Mouse (Mus musculus): ENCODE results near the gene Rnf213.
A peak's percentile ranks its signal among the peaks of the same experiment; 100 is the strongest.

The Rnf213 gene

DNA sequence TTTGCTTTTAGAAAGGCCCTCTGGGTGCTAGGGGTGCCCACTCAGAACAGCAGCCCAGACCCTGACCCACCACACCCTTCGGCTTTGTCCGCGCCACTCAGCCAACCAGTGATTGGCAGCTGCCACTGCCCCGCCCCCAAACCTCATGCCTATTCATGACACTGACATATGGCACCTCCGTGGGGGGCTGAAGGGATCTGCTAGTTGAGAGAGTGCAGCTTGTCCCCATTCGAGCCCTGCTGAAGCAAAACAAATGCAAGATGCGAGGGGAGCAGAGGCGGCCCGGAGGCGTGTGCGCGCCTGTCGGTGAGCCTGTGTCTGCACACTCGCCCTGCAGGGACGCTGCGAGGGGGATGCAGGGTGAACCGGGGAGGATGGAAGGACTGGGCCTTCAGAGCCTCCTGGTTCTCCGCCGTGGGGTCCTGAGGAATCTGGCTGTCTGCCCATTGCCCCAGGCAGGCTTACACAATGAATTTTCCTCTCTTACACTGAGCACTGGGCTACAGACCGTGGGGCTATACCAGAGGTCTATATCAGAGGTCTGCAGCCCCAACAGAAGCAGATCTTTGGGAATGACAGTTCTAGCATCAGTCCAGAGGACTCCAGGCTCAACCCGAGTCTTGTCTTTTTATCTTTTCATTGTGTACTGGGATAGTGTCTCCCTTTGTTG, 122.2 kb downstream of the Rnf213 start:
- peak; percentile 97 for DNase-seq (ENCODE audit: low read depth, low spot score)

GRCm38 (mm10) chr11:119515823-119516676, 123.2 kb downstream of the Rnf213 start:
- peak; percentile 86 for DNase-seq (ENCODE audit: low read depth, low spot score)

DNA sequence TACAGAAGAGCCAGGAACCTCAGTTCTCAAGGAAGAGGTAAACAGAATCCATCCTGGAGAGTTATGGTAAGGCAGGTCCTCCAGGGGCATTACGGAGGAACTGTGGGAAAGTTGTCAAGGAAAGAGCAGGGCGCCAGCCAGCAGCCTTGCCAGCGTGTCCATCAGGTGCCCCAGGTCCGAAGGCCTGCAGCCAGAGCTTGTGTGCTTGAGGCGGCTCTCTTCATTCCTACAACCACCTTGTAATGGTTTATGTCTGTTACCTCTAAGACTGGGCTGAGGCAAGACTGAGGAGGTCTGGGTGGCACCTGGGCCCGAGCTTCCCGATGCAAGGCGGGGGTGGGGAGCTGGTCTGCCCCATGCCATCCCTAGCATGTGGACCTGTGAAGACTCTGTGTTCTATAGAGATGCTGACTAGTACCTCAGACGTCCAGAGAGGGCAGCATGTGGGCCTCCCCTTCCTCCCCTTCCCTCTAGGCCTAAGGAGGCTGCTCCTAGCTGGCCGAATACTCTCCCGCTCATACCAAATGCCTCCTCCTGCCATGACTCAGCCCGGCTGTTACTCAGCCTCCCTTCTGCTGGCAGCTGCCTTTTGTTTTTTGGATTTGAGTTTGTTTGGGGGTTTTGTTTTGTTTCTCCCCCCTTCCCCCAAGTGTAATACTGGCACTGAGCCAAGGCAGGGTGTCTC, 123.9 kb downstream of the Rnf213 start:
- DNase-seq (ENCODE audit: low read depth, low spot score), result peak; percentile 91

- DNase-seq (ENCODE audit: low read depth, low spot score), result no peak
Measured at GRCm38 (mm10) chr11:119519387-119519786, 126.5 kb downstream of the Rnf213 start.

GRCm38 (mm10) chr11:119520005-119520712, 127.3 kb downstream of the Rnf213 start:
- DNase-seq (ENCODE audit: low read depth, low spot score), result peak; percentile 79

GRCm38 (mm10) chr11:119520713-119521063, 127.8 kb downstream of the Rnf213 start:
- no peak for DNase-seq (ENCODE audit: low read depth, low spot score)

GRCm38 (mm10) chr11:119521920-119522710, 129.2 kb downstream of the Rnf213 start:
- peak; percentile 93 for DNase-seq (ENCODE audit: low read depth, low spot score)

DNA sequence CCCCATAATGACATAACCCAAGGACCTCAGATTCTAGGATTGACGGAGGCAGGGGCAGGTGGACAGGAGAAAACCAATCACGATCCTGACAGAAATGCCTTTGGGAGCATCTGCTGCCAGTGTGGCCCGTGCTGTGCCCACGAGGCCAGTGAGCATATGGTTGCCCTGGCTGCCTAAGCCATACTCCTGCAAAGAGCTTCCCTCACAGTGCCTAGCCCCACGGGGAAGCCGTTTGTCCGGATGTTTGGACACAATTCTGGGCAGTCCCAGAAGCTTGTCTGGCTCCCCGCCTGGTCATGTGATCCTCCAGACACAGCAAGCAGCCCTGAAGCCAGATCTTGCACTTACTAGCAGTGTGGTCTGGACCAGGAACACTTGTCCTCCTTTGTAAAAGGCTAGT, 129.9 kb downstream of the Rnf213 start:
- peak; percentile 99 for DNase-seq (ENCODE audit: low read depth, low spot score)

GRCm38 (mm10) chr11:119523392-119523791, 130.5 kb downstream of the Rnf213 start:
- no peak for DNase-seq (ENCODE audit: low read depth, low spot score)

DNA sequence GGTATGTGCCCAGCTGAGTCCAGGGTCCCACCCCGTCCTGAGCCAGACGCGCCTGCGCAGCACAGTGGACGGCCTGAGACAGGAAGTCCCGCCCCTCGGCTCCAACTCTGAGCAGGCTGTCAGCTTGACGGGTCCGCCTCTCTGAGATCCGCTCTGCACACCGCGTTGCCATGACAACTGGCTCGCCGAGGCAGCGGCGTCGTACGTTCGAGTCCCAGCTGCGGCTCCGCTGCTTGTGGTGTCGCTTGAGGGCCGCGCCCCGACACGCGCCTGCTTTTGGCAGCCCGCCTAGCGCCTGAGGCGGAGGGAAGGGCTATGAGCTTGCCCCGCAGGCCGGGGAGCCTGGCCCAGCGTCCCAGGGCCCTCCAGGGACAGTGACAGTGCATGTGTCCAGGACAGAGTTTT, 131.6 kb downstream of the Rnf213 start:
- peak; percentile 93 for DNase-seq (ENCODE audit: low read depth, low spot score)

DNA sequence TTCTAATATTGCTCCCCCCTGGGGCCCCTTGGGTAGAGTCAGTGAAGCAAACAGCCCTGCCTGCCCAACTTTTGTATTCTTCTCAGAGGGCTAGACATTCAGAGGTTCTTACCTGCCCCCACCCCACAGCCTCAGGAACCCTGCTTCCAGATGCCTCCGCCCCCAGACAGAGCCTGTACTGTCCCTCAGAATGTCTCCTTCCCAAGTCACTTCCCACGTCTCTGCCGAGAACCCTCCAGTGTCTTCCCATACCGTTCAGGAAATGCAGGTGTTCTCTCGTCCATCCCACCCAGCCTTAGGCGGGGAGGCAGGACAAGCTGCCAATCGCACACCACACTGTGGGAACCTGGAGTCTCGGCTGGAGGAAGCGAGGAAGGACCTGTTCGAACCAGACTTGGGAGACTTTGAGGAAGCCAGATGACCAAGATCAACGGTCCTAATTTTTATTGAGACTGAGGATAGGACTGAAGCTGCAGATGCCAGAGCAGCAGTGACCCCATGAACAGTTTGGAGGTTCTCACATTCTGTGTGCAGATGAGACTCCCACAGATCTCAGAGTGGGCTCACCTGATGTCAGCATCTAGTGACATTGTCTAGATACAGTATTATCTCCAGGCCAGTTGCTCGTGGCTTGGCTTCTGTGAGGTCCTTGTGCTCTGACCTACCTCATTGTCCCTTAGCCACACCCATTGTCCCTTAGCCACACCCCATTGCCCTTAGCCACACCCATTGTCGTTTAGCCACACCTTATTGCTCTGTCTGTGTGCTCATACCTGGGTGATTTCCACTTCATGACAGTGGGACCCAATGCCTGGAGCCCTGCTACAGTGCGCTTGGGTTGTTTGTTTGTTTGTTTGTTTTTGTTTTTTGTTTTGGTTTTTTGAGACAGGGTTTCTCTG, 133.4 kb downstream of the Rnf213 start:
- DNase-seq (ENCODE audit: low read depth, low spot score), result peak; percentile 62

DNA sequence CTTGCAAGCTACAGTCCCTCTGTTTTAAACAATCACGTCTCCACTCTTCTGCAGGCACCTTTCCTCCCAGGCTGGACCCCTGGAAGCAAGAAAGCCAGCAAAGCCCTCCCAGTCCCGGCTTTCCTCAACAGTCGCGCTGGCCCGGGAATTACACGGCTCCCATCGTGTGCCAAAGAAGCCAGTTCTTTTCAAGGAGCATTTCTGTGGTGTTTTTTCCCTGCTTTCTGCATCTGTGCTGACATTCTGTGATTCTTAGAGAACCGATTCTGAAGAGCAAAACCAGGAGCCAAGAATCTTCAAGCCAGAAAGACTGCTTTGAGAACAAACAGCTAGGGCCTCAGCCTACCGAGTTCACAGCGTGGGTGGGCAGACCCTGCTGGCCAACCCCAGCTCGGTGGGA, 136.0 kb downstream of the Rnf213 start:
- DNase-seq (ENCODE audit: low read depth, low spot score), result peak; percentile 63

DNA sequence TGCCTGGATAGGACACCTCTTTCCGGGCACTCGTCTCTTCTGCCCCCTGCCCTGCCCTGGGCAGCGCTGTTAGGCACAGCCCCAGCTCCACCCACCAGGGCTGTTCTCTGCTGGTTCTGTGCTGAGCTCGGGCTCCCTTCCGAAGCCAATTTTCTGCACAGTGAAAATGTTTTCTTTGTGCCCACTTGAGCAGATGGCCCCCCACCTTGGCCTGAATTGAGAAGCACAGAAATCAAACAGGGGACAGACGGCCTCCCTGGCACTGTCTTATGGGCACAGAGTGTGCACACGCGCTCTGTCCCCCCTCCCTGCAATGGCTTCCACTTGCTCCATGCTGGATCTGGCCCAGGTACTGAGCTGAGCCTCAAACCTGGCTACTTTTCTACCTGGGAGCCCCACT, 139.6 kb downstream of the Rnf213 start:
- peak; percentile 95 for DNase-seq (ENCODE audit: low read depth, low spot score)

DNA sequence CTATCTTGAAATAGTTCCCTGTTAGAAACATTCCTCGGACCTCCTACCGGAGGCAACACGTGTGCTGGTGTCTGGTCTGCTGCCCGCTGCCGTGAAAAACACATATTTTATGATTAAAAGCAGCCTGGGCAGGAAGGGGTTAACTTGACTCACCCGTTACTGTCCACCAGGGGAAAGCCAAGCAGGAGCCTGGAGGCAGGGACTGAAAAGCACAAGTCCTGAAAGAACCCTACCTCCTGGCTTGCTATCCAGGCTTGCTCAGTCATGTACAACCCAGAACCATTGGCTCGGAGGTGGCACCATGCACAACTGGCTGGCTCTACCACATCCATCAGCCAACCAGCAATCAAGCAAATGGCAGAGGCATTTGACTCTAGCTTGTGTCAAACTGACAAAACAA, 140.8 kb downstream of the Rnf213 start:
- no peak for DNase-seq (ENCODE audit: low read depth, low spot score)
